Mouse (Mus musculus) heart, postnatal 0 days (tissue): ENCODE measurements around the gene Fgd5.

Experiments
- CTCF ChIP-seq: IDR thresholded peaks from 2 replicates; pipeline ENCODE4 v1.5.1; 2016; ENCODE audit warnings: antibody characterized with exemption, control low read depth, low read depth
- EP300 ChIP-seq: IDR thresholded peaks from 2 replicates; pipeline ENCODE4 v1.6.1; 2016; ENCODE audit warnings: antibody characterized with exemption, low read depth

DNA sequence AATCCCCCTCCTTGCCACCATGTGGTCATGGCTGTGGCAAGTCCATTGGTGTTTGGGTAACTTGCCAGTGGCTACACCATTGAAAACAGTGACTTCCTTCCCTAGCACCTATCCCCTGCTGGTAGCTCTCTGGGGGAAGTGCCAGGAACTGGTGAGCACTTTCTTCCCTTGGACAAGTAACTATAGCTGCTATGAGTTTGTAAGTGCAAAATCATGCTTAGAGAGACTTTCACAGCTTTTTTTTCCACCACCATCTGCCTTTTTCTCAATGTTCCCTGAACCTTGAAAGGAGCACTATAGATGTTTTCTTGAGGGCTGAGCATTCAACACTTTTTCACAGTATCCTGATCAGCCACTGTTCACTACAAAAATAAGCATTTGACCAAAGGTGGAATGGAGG is 145.9 kb downstream of the Fgd5 start:
- TF ChIP-seq CTCF = no peak
- TF ChIP-seq EP300 = no peak
